In the genomic region with DNA sequence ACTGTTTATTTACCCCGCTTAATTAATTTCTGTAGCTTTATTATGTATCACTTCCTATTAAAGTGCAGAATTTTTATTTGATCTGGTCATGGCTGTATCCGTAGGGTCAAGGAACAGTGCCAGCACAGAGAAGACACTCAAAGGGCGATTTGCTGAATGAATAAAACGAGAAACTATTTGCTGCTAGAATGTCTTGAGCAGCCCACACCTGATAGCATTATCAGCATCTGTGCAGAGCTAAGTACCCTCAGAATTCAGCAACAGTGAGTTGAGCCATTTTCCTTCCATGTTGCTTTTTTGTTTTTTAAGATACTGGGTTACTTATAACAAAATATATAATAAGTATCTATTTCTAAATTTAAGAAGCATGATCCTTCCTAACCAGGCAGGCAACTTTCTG, we compare ENCODE assay signal across 1 mouse cellular context.
TF ChIP-seq lines count a peak whose summit lies in the region.

No protein-coding gene starts in this region.

TF ChIP-seq in CH12.LX, 34 proteins besides CTCF, POLR2A, EP300 and RAD21 (continued from another document):
- no peak for TF ChIP-seq MAZ (IDR thresholded peaks at IDR 0.05; ENCODE audit: low read depth, low read length)
